Mouse (Mus musculus): ENCODE measurements at regions not wholly inside any gene's neighbourhood (a gene's known extent, or its start where the extent isn't known, plus 50 kb on each side); places are given as distances from the start of the nearest gene placed in this dataset.
A peak's percentile ranks its signal among the peaks of the same experiment; 100 is the strongest.

GRCm38 (mm10) chr8:42442786-42443185 is 698.5 kb downstream of the Triml1 start:
- no peak overlapping the region for H3K4me2 ChIP-seq
- ATAC-seq (ENCODE audit: low FRiP score) (no peak), DNase-seq (ENCODE audit: low spot score, missing footprints) (no peak)
- H3K9ac ChIP-seq (ENCODE audit: low read length): no peak overlapping the region
- no peak overlapping the region for H3K4me3 ChIP-seq (ENCODE audit: low read depth, low read length)
- H3K4me1 ChIP-seq (ENCODE audit: control insufficient read depth, insufficient read depth, low read length): no peaks in the 10 kb centered on the region
- H3K9me3 ChIP-seq (ENCODE audit: control insufficient read depth, low read length): no peaks in the 10 kb centered on the region
- no peak overlapping the region for H3K27ac ChIP-seq (ENCODE audit: low read depth, low read length)
- no peaks in the 10 kb centered on the region for H3K27me3 ChIP-seq (ENCODE audit: control insufficient read depth, insufficient read depth, low read length)
- H3K36me3 ChIP-seq (ENCODE audit: control insufficient read depth, insufficient read depth, low read length): no peaks in the 10 kb centered on the region

DNA sequence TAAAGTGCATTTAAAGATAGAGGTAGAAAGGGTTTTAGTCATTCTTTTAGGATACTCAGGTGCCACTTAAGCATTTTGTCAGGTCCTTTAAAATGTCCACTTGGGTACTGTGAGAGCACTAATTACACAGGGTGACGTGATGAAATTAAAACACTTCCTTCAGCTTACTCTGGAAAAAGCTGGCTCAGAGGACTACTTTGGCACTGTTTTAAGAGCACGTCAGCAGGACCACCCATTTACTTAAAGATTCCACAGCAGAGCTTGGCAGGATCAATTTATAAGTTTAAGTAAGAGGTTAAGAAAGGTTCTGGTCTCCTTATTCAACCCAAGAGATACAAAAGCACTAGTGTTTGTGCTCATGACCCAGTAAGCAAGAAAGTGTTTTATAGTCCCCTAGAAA is 738.7 kb downstream of the Triml1 start:
- H3K4me3 ChIP-seq (ENCODE audit: low read depth, low read length): no peak overlapping the region
- no peaks in the 10 kb centered on the region for H3K36me3 ChIP-seq (ENCODE audit: control insufficient read depth, insufficient read depth, low read length)
- DNase-seq (ENCODE audit: low spot score, missing footprints) (no peak), ATAC-seq (ENCODE audit: low FRiP score) (no peak)
- no peaks in the 10 kb centered on the region for H3K9me3 ChIP-seq (ENCODE audit: control insufficient read depth, low read length)
- WGBS: 71% methylated on average over 2 of the region's 2 CpGs
- no peaks in the 10 kb centered on the region for H3K27me3 ChIP-seq (ENCODE audit: control insufficient read depth, insufficient read depth, low read length)
- H3K27ac ChIP-seq (ENCODE audit: low read depth, low read length): no peak overlapping the region
- no peak overlapping the region for H3K4me2 ChIP-seq
- H3K9ac ChIP-seq (ENCODE audit: low read length): no peak overlapping the region
- H3K4me1 ChIP-seq (ENCODE audit: control insufficient read depth, insufficient read depth, low read length): no peaks in the 10 kb centered on the region

- WGBS: 86% methylated on average over 3 of the region's 3 CpGs
- H3K27me3 ChIP-seq (ENCODE audit: control insufficient read depth, insufficient read depth, low read length): no peaks in the 10 kb centered on the region
- no peak for ATAC-seq (ENCODE audit: low FRiP score)
- H3K9me3 ChIP-seq (ENCODE audit: control insufficient read depth, low read length): no peaks in the 10 kb centered on the region
- DNase-seq (ENCODE audit: low spot score, missing footprints): no peak
- no peak overlapping the region for H3K9ac ChIP-seq (ENCODE audit: low read length)
- no peak overlapping the region for H3K27ac ChIP-seq (ENCODE audit: low read depth, low read length)
- no peaks in the 10 kb centered on the region for H3K36me3 ChIP-seq (ENCODE audit: control insufficient read depth, insufficient read depth, low read length)
- H3K4me2 ChIP-seq: no peak overlapping the region
- H3K4me3 ChIP-seq (ENCODE audit: low read depth, low read length): no peak overlapping the region
- no peaks in the 10 kb centered on the region for H3K4me1 ChIP-seq (ENCODE audit: control insufficient read depth, insufficient read depth, low read length)
These were observed 744.4 kb downstream of the Triml1 start for GRCm38 (mm10) chr8:42396886-42397285.

DNA sequence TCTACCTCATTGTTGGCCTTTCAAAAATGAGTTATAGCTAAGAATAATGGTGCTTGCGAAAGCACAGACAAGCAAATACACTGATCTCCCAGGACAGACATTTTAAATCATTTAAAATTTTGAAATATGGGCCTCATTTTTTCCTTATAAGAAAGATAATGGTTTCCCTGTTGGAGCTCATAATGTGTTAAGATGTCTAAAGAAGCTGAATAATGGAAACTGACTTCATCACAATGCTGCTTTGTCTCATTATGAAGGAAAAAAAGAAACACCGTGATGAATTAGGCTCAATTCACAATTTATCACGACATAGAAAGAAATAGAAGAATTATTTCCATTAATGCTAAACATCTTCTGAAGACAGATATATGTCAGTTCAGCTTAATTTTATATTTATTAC is 752.5 kb downstream of the Triml1 start:
- WGBS: 72% methylated on average over 3 of the region's 3 CpGs
- no peak overlapping the region for H3K9ac ChIP-seq (ENCODE audit: low read length)
- no peak overlapping the region for H3K4me2 ChIP-seq
- no peaks in the 10 kb centered on the region for H3K9me3 ChIP-seq (ENCODE audit: control insufficient read depth, low read length)
- ATAC-seq (ENCODE audit: low FRiP score): no peak
- no peaks in the 10 kb centered on the region for H3K27me3 ChIP-seq (ENCODE audit: control insufficient read depth, insufficient read depth, low read length)
- H3K27ac ChIP-seq (ENCODE audit: low read depth, low read length): no peak overlapping the region
- no peaks in the 10 kb centered on the region for H3K36me3 ChIP-seq (ENCODE audit: control insufficient read depth, insufficient read depth, low read length)
- no peaks in the 10 kb centered on the region for H3K4me1 ChIP-seq (ENCODE audit: control insufficient read depth, insufficient read depth, low read length)
- no peak for DNase-seq (ENCODE audit: low spot score, missing footprints)
- no peak overlapping the region for H3K4me3 ChIP-seq (ENCODE audit: low read depth, low read length)

DNA sequence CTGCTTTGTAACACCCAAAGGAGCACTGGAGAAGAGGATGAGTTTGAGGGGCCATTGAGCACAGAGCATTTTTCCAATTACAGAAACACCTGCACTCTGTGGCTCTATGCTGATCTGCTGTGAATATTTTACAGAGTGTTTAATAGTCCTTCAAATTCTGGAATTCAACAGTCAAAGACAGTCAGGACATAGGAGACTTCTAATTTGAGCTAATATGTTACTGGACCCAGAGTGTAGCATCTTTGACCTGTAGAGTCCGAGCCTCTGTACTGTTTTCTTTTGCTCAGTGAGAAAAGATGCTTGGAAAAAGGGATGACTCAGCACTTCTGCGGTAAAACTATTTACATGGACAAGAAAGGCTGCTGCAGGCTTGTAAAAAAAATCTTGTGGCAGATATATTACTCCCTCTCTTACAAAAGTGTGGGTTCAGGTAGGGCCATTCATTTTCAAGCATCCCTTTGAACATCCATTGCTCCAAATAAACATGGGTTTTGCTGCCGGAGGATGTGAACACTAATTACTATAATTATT is 793.1 kb downstream of the Triml1 start:
- peak; percentile 60 for DNase-seq (ENCODE audit: low spot score, missing footprints)
- Histone ChIP-seq H3K36me3 (ENCODE audit: control insufficient read depth, insufficient read depth, low read length) (no peaks in the 10 kb centered on the region), H3K4me1 (ENCODE audit: control insufficient read depth, insufficient read depth, low read length) (no peaks in the 10 kb centered on the region)

GRCm38 (mm10) chr8:42334708-42335107 is 806.6 kb downstream of the Triml1 start:
- Histone ChIP-seq H3K4me2 (no peak overlapping the region), H3K4me1 (ENCODE audit: control insufficient read depth, insufficient read depth, low read length) (no peaks in the 10 kb centered on the region), H3K9me3 (ENCODE audit: control insufficient read depth, low read length) (no peaks in the 10 kb centered on the region), H3K27me3 (ENCODE audit: control insufficient read depth, insufficient read depth, low read length) (no peaks in the 10 kb centered on the region), H3K9ac (ENCODE audit: low read length) (no peak overlapping the region), H3K4me3 (ENCODE audit: low read depth, low read length) (no peak overlapping the region), H3K36me3 (ENCODE audit: control insufficient read depth, insufficient read depth, low read length) (no peaks in the 10 kb centered on the region), H3K27ac (ENCODE audit: low read depth, low read length) (no peak overlapping the region)
- 88% methylated on average over 9 of the region's 9 CpGs for WGBS
- ATAC-seq (ENCODE audit: low FRiP score): no peak
- no peak for DNase-seq (ENCODE audit: low spot score, missing footprints)

More for the DNA sequence above, 793.1 kb downstream of the Triml1 start:
- H3K27ac ChIP-seq (ENCODE audit: low read depth, low read length): no peak overlapping the region
- 87% methylated on average over 3 of the region's 3 CpGs for WGBS
- no peak for ATAC-seq (ENCODE audit: low FRiP score)
- no peak overlapping the region for H3K9ac ChIP-seq (ENCODE audit: low read length)
- H3K9me3 ChIP-seq (ENCODE audit: control insufficient read depth, low read length): no peaks in the 10 kb centered on the region
- no peak overlapping the region for H3K4me2 ChIP-seq
- no peaks in the 10 kb centered on the region for H3K27me3 ChIP-seq (ENCODE audit: control insufficient read depth, insufficient read depth, low read length)
- H3K4me3 ChIP-seq (ENCODE audit: low read depth, low read length): no peak overlapping the region

GRCm38 (mm10) chr8:42324663-42325062 is 816.6 kb downstream of the Triml1 start:
- DNase-seq (ENCODE audit: low spot score, missing footprints) (no peak), ATAC-seq (ENCODE audit: low FRiP score) (no peak)
- Histone ChIP-seq H3K9me3 (ENCODE audit: control insufficient read depth, low read length) (no peaks in the 10 kb centered on the region), H3K4me1 (ENCODE audit: control insufficient read depth, insufficient read depth, low read length) (no peaks in the 10 kb centered on the region), H3K4me3 (ENCODE audit: low read depth, low read length) (no peak overlapping the region), H3K27me3 (ENCODE audit: control insufficient read depth, insufficient read depth, low read length) (no peaks in the 10 kb centered on the region), H3K36me3 (ENCODE audit: control insufficient read depth, insufficient read depth, low read length) (no peaks in the 10 kb centered on the region), H3K4me2 (no peak overlapping the region), H3K27ac (ENCODE audit: low read depth, low read length) (no peak overlapping the region), H3K9ac (ENCODE audit: low read length) (no peak overlapping the region)
- WGBS: 87% methylated on average over 4 of the region's 4 CpGs

DNA sequence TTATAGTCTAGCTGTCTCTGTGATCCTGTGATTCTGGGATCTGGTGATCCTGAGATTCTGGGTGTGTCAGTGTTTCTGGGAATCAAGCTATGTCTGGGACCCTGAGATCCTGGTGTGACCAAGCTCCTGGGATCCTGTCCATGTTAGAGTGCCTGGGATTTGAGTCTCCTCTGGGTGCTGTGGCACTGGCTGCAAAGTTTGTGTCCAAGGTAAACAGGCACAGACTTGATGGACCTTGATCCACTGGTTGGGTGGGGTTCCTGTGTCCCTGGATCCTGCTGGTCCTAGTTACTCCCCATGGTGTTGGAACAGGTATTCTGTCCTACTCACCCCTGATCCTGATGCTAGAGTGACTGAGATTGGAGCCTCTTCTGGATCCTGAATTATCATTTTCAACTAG is 818.4 kb downstream of the Triml1 start:
- H3K4me2 ChIP-seq: no peak overlapping the region
- no peaks in the 10 kb centered on the region for H3K4me1 ChIP-seq (ENCODE audit: control insufficient read depth, insufficient read depth, low read length)
- H3K27me3 ChIP-seq (ENCODE audit: control insufficient read depth, insufficient read depth, low read length): no peaks in the 10 kb centered on the region
- H3K9me3 ChIP-seq (ENCODE audit: control insufficient read depth, low read length): no peaks in the 10 kb centered on the region
- H3K4me3 ChIP-seq (ENCODE audit: low read depth, low read length): no peak overlapping the region
- no peak for DNase-seq (ENCODE audit: low spot score, missing footprints)
- no peak for ATAC-seq (ENCODE audit: low FRiP score)
- H3K27ac ChIP-seq (ENCODE audit: low read depth, low read length): no peak overlapping the region
- no peak overlapping the region for H3K9ac ChIP-seq (ENCODE audit: low read length)
- H3K36me3 ChIP-seq (ENCODE audit: control insufficient read depth, insufficient read depth, low read length): no peaks in the 10 kb centered on the region

DNA sequence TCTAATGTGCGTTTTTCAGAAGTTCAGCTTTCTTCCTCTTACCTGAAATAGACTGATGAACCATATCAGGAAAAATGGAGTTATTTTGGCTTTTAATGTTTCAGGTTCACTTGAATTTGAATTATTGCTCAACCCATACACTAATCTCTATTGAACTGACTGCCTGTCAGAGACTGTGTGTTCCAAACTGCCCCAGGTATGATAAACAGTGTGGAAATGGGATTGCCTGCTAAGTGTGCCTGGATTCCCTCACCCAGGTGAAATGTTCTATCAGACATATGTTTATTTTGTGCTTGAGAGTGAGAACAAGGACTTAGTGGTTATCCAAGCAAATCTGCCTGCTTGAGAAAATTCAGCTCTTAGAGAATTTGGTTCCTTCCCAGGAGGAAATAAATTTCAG is 830.2 kb downstream of the Triml1 start:
- Histone ChIP-seq H3K4me2 (no peak overlapping the region), H3K9me3 (ENCODE audit: control insufficient read depth, low read length) (no peaks in the 10 kb centered on the region), H3K27ac (ENCODE audit: low read depth, low read length) (no peak overlapping the region), H3K4me1 (ENCODE audit: control insufficient read depth, insufficient read depth, low read length) (no peaks in the 10 kb centered on the region), H3K9ac (ENCODE audit: low read length) (no peak overlapping the region), H3K4me3 (ENCODE audit: low read depth, low read length) (no peak overlapping the region), H3K27me3 (ENCODE audit: control insufficient read depth, insufficient read depth, low read length) (no peaks in the 10 kb centered on the region), H3K36me3 (ENCODE audit: control insufficient read depth, insufficient read depth, low read length) (no peaks in the 10 kb centered on the region)
- WGBS: 90% methylated on average over 1 of the region's 1 CpGs
- DNase-seq (ENCODE audit: low spot score, missing footprints): no peak
- ATAC-seq (ENCODE audit: low FRiP score): no peak

GRCm38 (mm10) chr8:42291392-42291791 is 849.9 kb downstream of the Triml1 start:
- Histone ChIP-seq H3K27ac (ENCODE audit: low read depth, low read length) (no peak overlapping the region), H3K4me2 (no peak overlapping the region), H3K9ac (ENCODE audit: low read length) (no peak overlapping the region), H3K4me3 (ENCODE audit: low read depth, low read length) (no peak overlapping the region), H3K4me1 (ENCODE audit: control insufficient read depth, insufficient read depth, low read length) (no peaks in the 10 kb centered on the region), H3K27me3 (ENCODE audit: control insufficient read depth, insufficient read depth, low read length) (no peaks in the 10 kb centered on the region), H3K9me3 (ENCODE audit: control insufficient read depth, low read length) (no peaks in the 10 kb centered on the region), H3K36me3 (ENCODE audit: control insufficient read depth, insufficient read depth, low read length) (no peaks in the 10 kb centered on the region)
- ATAC-seq (ENCODE audit: low FRiP score) (no peak), DNase-seq (ENCODE audit: low spot score, missing footprints) (no peak)

All from midbrain, embryonic 11.5 days (tissue).